In genomic region chr1:191172487-191172886, GRCm38 (mm10) we compare ENCODE assay signal across 10 mouse cellular contexts. TPM values are rescaled to one million over a fixed set of nuclear protein-coding genes. Genes with fewer than 3 reads are reported as not detected.
DNase-seq lines count a peak whose midpoint lies in the region; ATAC-seq and TF ChIP-seq lines count a peak whose summit lies in the region.
"Had no signal": no experiment of that assay in that cellular context is flagged by ENCODE, and none has a peak within 500 bp of the region (broad histone marks: within the 10 kb centered on the region; RNA-seq: fewer than 3 reads in every experiment).

No protein-coding gene starts in this region.

- H3K27ac ChIP-seq in hindbrain, embryonic 14.5 days = no peak overlapping the region
- no peak overlapping the region for H3K27ac ChIP-seq in hindbrain, embryonic 13.5 days
- no peak overlapping the region for H3K27ac ChIP-seq in CH12.LX (ENCODE audit: insufficient read depth, low read depth)
- H3K27ac ChIP-seq in left cerebral cortex, adult 2 months = no peak overlapping the region
- no peak overlapping the region for H3K27ac ChIP-seq in small intestine, adult 2 months (ENCODE audit: insufficient read depth, low read depth, low read length)
- H3K27ac ChIP-seq in heart, embryonic 11.5 days (ENCODE audit: low read depth, low read length) = no peak overlapping the region

- TF ChIP-seq EP300 in CH12.LX (IDR thresholded peaks at IDR 0.05; ENCODE audit: low read length) = no peak

- no peaks in the 10 kb centered on the region for H3K9me3 ChIP-seq in hindbrain, embryonic 14.5 days (ENCODE audit: control insufficient read depth, low read length)
- H3K9me3 ChIP-seq in hindbrain, embryonic 13.5 days = no peaks in the 10 kb centered on the region
- H3K9me3 ChIP-seq in CH12.LX (replicated peaks; ENCODE audit: low read length) = no peaks in the 10 kb centered on the region
- H3K9me3 ChIP-seq in heart, embryonic 11.5 days (replicated peaks; ENCODE audit: control insufficient read depth, low read length) = no peaks in the 10 kb centered on the region

- no peaks in the 10 kb centered on the region for H3K27me3 ChIP-seq in hindbrain, embryonic 14.5 days (ENCODE audit: control insufficient read depth, insufficient read depth, low read length)
- peaks cover 9% of the 10 kb centered on the region; the same call in 1 of the 2 replicates for H3K27me3 ChIP-seq in hindbrain, embryonic 13.5 days
- no peaks in the 10 kb centered on the region for H3K27me3 ChIP-seq in CH12.LX (replicated peaks)
- no peaks in the 10 kb centered on the region for H3K27me3 ChIP-seq in small intestine, adult 2 months (ENCODE audit: control insufficient read depth, insufficient read depth, low read length)
- H3K27me3 ChIP-seq in heart, embryonic 11.5 days (ENCODE audit: control insufficient read depth, insufficient read depth, low read length) = no peaks in the 10 kb centered on the region

- H3K9ac ChIP-seq in hindbrain, embryonic 14.5 days = no peak overlapping the region
- H3K9ac ChIP-seq in hindbrain, embryonic 13.5 days = no peak overlapping the region
- no peak overlapping the region for H3K9ac ChIP-seq in CH12.LX (ENCODE audit: insufficient read depth, low read depth)
- H3K9ac ChIP-seq in heart, embryonic 11.5 days (ENCODE audit: low read depth, low read length) = no peak overlapping the region

- whole genome bisulfite sequencing in hindbrain, embryonic 14.5 days = 20% methylated on average over 6 of the region's 6 CpGs
- 15% methylated on average over 6 of the region's 6 CpGs for WGBS in hindbrain, embryonic 13.5 days
- 18% methylated on average over 6 of the region's 6 CpGs for WGBS in small intestine, adult 2 months
- 14% methylated on average over 6 of the region's 6 CpGs for WGBS in heart, embryonic 11.5 days (ENCODE audit: insufficient replicate concordance)

- TF ChIP-seq CTCF in CH12.LX (conservative IDR thresholded peaks at IDR 0.05 in 1 of 2, IDR thresholded peaks at IDR 0.05 in 1 of 2; ENCODE audit: low read depth in 2 of 2, low read length in 2 of 2) = peak; percentile 27 to 56; a peak in 3 of 4 replicates
- peak; percentile 75 for TF ChIP-seq CTCF in left cerebral cortex, adult 2 months (IDR thresholded peaks at IDR 0.05)
- TF ChIP-seq CTCF in small intestine, adult 2 months (IDR thresholded peaks at IDR 0.05; ENCODE audit: extremely low read depth, insufficient read length, insufficient replicate concordance, low read depth, low read length) = peak; percentile 45; the same call in 1 of the 2 replicates

- dilution Hi-C loops in CH12.LX (cut with MboI; ENCODE audit: extremely low pct_ligation_motif_present, extremely low pct_unique_long_range_greater_than_20kb, low sequenced_read_pairs) = no loop called here

- no peaks in the 10 kb centered on the region for H3K4me1 ChIP-seq in hindbrain, embryonic 14.5 days (replicated peaks; ENCODE audit: control insufficient read depth, insufficient read depth, low read length)
- no peaks in the 10 kb centered on the region for H3K4me1 ChIP-seq in hindbrain, embryonic 13.5 days (replicated peaks)
- H3K4me1 ChIP-seq in CH12.LX (ENCODE audit: control insufficient read depth in 1 of 2, insufficient read depth in 2 of 2) = no peaks in the 10 kb centered on the region
- H3K4me1 ChIP-seq in small intestine, adult 2 months (ENCODE audit: control insufficient read depth, insufficient read depth, insufficient read length, low read length) = peaks cover 11% of the 10 kb centered on the region; the same call in 1 of the 2 replicates
- no peaks in the 10 kb centered on the region for H3K4me1 ChIP-seq in heart, embryonic 11.5 days (ENCODE audit: control insufficient read depth, insufficient read depth, low read length)

- no peak overlapping the region for H3K4me2 ChIP-seq in hindbrain, embryonic 14.5 days (replicated peaks)
- H3K4me2 ChIP-seq in hindbrain, embryonic 13.5 days = no peak overlapping the region
- no peak overlapping the region for H3K4me2 ChIP-seq in CH12.LX (ENCODE audit: insufficient read depth, low read depth, poor library complexity, severe bottlenecking)
- no peak overlapping the region for H3K4me2 ChIP-seq in heart, embryonic 11.5 days

- intact Hi-C loops in left cerebral cortex, adult 2 months (cut with DNase I) = no loop called here

- TF ChIP-seq RAD21 in CH12.LX (IDR thresholded peaks at IDR 0.05; ENCODE audit: low read depth, low read length) = peak; percentile 43

- ATAC-seq in hindbrain, embryonic 14.5 days (ENCODE audit: low FRiP score) = no peak
- ATAC-seq in hindbrain, embryonic 13.5 days (ENCODE audit: low FRiP score) = no peak
- ATAC-seq in heart, embryonic 11.5 days (replicated peaks; ENCODE audit: insufficient number of reproducible peaks, low FRiP score, low TSS enrichment) = no peak

- peak; percentile 69 for DNase-seq in hindbrain, embryonic 14.5 days (ENCODE audit: low spot score)
- DNase-seq in CH12.LX (ENCODE audit: extremely low read depth) = peak; percentile 48
- DNase-seq in brain, adult 2 months (ENCODE audit: low read depth, low spot score) = peak; percentile 87
- DNase-seq in left cerebral cortex, adult 2 months (ENCODE audit: extremely low spot score in 1 of 2, low spot score in 2 of 2) = peak; percentile 45 to 48
- no peak for DNase-seq in c-Kit-positive CD71-positive TER-119-positive erythroid progenitor cells, embryonic 14.5 days (ENCODE audit: low spot score)

- no peaks in the 10 kb centered on the region for H3K36me3 ChIP-seq in hindbrain, embryonic 14.5 days (replicated peaks; ENCODE audit: control insufficient read depth, insufficient read depth)
- H3K36me3 ChIP-seq in hindbrain, embryonic 13.5 days = no peaks in the 10 kb centered on the region
- peaks cover 71 to 94% of the 10 kb centered on the region in 2 experiments for H3K36me3 ChIP-seq in CH12.LX (replicated peaks in 1 of 2; ENCODE audit: control insufficient read depth in 1 of 2, insufficient read depth in 1 of 2, low read length in 1 of 2)
- H3K36me3 ChIP-seq in small intestine, adult 2 months (ENCODE audit: control insufficient read depth, insufficient read depth, low read length) = peaks cover 16% of the 10 kb centered on the region
- H3K36me3 ChIP-seq in heart, embryonic 11.5 days (ENCODE audit: control insufficient read depth, insufficient read depth, low read length) = peaks cover 7% of the 10 kb centered on the region

- no peak overlapping the region for H3K4me3 ChIP-seq in hindbrain, embryonic 14.5 days (replicated peaks; ENCODE audit: low read length)
- H3K4me3 ChIP-seq in hindbrain, embryonic 13.5 days = no peak overlapping the region
- H3K4me3 ChIP-seq in CH12.LX (replicated peaks in 1 of 3; ENCODE audit: low read depth in 2 of 3, low read length in 2 of 3, poor library complexity in 1 of 3) = no peak overlapping the region
- no peak overlapping the region for H3K4me3 ChIP-seq in left cerebral cortex, adult 2 months
- no peak overlapping the region for H3K4me3 ChIP-seq in small intestine, adult 2 months (ENCODE audit: low read depth, low read length)
- H3K4me3 ChIP-seq in heart, embryonic 11.5 days (ENCODE audit: low read depth, low read length) = no peak overlapping the region

- in situ Hi-C loops in CH12.LX (cut with MboI; ENCODE audit: low pct_ligation_motif_present, low pct_unique_long_range_greater_than_20kb, low sequenced_read_pairs) = no loop called here

- H3K79me2 ChIP-seq in CH12.LX (replicated peaks; ENCODE audit: control insufficient read depth, extremely low read depth, insufficient read depth, poor library complexity, severe bottlenecking) = peaks cover 6% of the 10 kb centered on the region; the same call in 1 of the 2 replicates

- no peak for TF ChIP-seq POLR2A in CH12.LX (IDR thresholded peaks at IDR 0.05; ENCODE audit: low read depth, low read length)
- TF ChIP-seq POLR2A in small intestine, adult 2 months (IDR thresholded peaks at IDR 0.05; ENCODE audit: low read depth, low read length) = no peak

TF ChIP-seq in CH12.LX, 34 proteins besides CTCF, POLR2A, EP300 and RAD21 (continues in another document):
- no peak for TF ChIP-seq MXI1 (IDR thresholded peaks at IDR 0.05; ENCODE audit: low read depth, low read length)
- no peak for TF ChIP-seq MEF2A (IDR thresholded peaks at IDR 0.05; ENCODE audit: borderline replicate concordance, low read depth, low read length)
- TF ChIP-seq UBTF (IDR thresholded peaks at IDR 0.05; ENCODE audit: low read depth, low read length) = no peak
- TF ChIP-seq MAFK (IDR thresholded peaks at IDR 0.05; ENCODE audit: insufficient replicate concordance, low read length) = no peak
- no peak for TF ChIP-seq MYC (IDR thresholded peaks at IDR 0.05; ENCODE audit: low read depth, low read length)
- TF ChIP-seq ZKSCAN1 (IDR thresholded peaks at IDR 0.05; ENCODE audit: borderline replicate concordance, low read depth, low read length) = no peak
- peak; percentile 41 for TF ChIP-seq MAX (IDR thresholded peaks at IDR 0.05; ENCODE audit: low read length)
- no peak for TF ChIP-seq ETS1 (conservative IDR thresholded peaks at IDR 0.05; ENCODE audit: low read depth, low read length)
- no peak for TF ChIP-seq PAX5 (IDR thresholded peaks at IDR 0.05; ENCODE audit: low read length)
- TF ChIP-seq ZC3H11A (IDR thresholded peaks at IDR 0.05; ENCODE audit: low read depth, low read length) = no peak
- TF ChIP-seq NELFE (IDR thresholded peaks at IDR 0.05; ENCODE audit: low read depth, low read length) = no peak
- TF ChIP-seq SIN3A (IDR thresholded peaks at IDR 0.05; ENCODE audit: low read length) = no peak
- no peak for TF ChIP-seq ELF1 (IDR thresholded peaks at IDR 0.05; ENCODE audit: low read depth, low read length)
- no peak for TF ChIP-seq USF1 (IDR thresholded peaks at IDR 0.05; ENCODE audit: low read depth, low read length)
- TF ChIP-seq TCF12 (IDR thresholded peaks at IDR 0.05; ENCODE audit: low read depth, low read length) = no peak
- no peak for TF ChIP-seq E2F4 (IDR thresholded peaks at IDR 0.05; ENCODE audit: insufficient replicate concordance, low read depth, low read length)

RNA-seq across cellular contexts. Expression of gene Fam71a, which starts 7.9 kb away (rescaled TPM):
- not detected in 2 replicates for polyA plus RNA-seq in hindbrain, embryonic 14.5 days (2014; fragmentation: Nextera tagmentation; extraction: Ambion mirVana)
- not detected in 2 replicates for polyA plus RNA-seq in hindbrain, embryonic 13.5 days (2015; fragmentation: Nextera tagmentation; extraction: Ambion mirVana)
- total RNA-seq in CH12.LX (2012; rRNA removed) (not detected in 2 replicates), CH12.LX (2014; rRNA removed) (not detected in 2 replicates)
- polyA plus RNA-seq in CH12.LX (2012; ENCODE audit: insufficient read length, low read depth) = not detected in 2 replicates
- total RNA-seq in left cerebral cortex, adult 2 months (2021) = not detected
- polyA plus RNA-seq in small intestine, adult 2 months (2012; rRNA removed) = not detected in 2 replicates
- not detected in 2 replicates for polyA plus RNA-seq in heart, embryonic 11.5 days (2014; fragmentation: Nextera tagmentation; extraction: Ambion mirVana)
- total RNA-seq: adrenal gland, postnatal 36 days had no signal
- polyA plus RNA-seq: heart, embryonic 14.5 days had no signal

RNA-seq across cellular contexts. Expression of gene Atf3, which starts 45.4 kb away (rescaled TPM):
- polyA plus RNA-seq in hindbrain, embryonic 14.5 days (2014; fragmentation: Nextera tagmentation; extraction: Ambion mirVana) = 1.4 and 1.8 TPM in 2 replicates
- polyA plus RNA-seq in hindbrain, embryonic 13.5 days (2015; fragmentation: Nextera tagmentation; extraction: Ambion mirVana) = 1.2 and 1.5 TPM in 2 replicates
- total RNA-seq in CH12.LX (2012; rRNA removed) = 13.7 and 32.9 TPM in 2 replicates
- 39.7 and 41.5 TPM in 2 replicates for total RNA-seq in CH12.LX (2014; rRNA removed)
- 25.1 and 28.9 TPM in 2 replicates for polyA plus RNA-seq in CH12.LX (2012; ENCODE audit: insufficient read length, low read depth)
- total RNA-seq in left cerebral cortex, adult 2 months (2021) = 1 to 10 TPM in 1 of 2 experiments, under 1 TPM in 1; 0.48 to 2.4 TPM
- polyA plus RNA-seq in small intestine, adult 2 months (2012; rRNA removed) = 7.8 and 41.0 TPM in 2 replicates
- polyA plus RNA-seq in heart, embryonic 11.5 days (2014; fragmentation: Nextera tagmentation; extraction: Ambion mirVana) = 13.7 and 17.4 TPM in 2 replicates
